Mouse (Mus musculus): ENCODE measurements at regions not wholly inside any gene's neighbourhood (a gene's known extent, or its start where the extent isn't known, plus 50 kb on each side); places are given as distances from the start of the nearest gene placed in this dataset.

GRCm38 (mm10) chr3:130827934-130828333 is 97.7 kb upstream of the Rpl34 start:
- TF ChIP-seq POLR2A (IDR thresholded peaks at IDR 0.05; ENCODE audit: low read depth, low read length), result no peak
- TF ChIP-seq CTCF (IDR thresholded peaks at IDR 0.05; ENCODE audit: extremely low read depth, insufficient read length, insufficient replicate concordance, low read depth, low read length), result no peak
